Mouse (Mus musculus): Measurements from ENCODE around the gene Eed. TPM values are rescaled to one million over a fixed set of nuclear protein-coding genes. Genes with fewer than 3 reads are reported as not detected.

The Eed gene
- total RNA-seq (2023): 10 to 100 TPM; 74.0 to 80.2 TPM

DNA sequence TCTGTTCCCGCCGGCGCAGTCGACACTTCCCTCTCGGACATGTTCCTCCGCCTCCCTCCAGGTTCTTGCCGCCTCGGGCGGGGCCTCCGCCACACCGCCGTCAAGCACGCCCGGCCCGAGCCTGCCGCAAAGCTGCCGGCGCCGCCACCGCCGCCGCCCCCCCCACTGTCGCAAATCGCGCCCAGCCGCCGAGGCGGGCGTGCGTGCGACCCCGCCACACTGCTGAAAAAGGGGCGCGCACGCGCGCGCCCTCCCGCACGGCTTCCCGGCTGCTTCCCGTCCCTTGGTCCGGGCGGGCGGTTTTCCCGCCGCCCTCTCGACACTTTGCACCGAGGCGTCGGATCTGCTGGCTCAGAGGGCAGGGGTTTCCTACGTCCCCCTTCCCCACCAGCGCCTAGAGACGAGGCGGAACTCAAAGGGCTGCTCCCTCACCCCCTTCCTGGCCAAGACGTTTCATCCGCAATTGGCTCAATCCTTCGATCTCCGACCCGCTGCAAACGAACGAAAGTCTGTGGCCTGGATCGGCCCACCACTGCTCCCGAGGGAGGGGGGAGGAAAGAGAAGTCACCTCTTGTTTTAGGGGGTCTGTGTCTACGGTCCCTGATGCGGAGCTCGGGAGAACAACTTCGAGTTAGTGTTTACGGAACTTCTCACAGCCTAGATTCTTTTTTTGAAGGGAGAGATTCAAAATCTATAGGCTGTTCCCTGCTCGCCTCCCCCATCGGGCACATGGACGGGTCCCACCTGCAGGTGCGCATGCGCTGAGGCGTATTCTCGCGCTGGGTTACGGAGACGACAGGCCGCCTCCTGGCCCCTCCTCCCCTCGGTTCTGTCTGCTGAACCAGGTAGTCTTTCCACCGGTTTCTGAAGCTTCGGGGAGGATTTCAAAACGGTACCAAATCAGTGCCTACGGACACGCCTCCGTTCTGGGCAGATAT, at the start of gene Eed:
Gene Eed (minus strand): TSS at position 499 of the 938 bp plus-strand sequence.

GRCm38 (mm10) chr7:89940571-89941463, 40.0 kb downstream of the Eed start, which contains the start of gene Hikeshi:
Gene Hikeshi, minus strand, starts transcription at chr7:89941204.

Other genes with a start within 250 kb of the Eed start
- not detected for gene Ccdc81, start 77.4 kb downstream of the Eed start, total RNA-seq (2023)
- 10 to 100 TPM; 30.7 to 34.7 TPM for gene Hikeshi, start 39.8 kb downstream of the Eed start, total RNA-seq (2023)
- 100 to 1,000 TPM; 243 to 340 TPM for gene Picalm, start 149.2 kb upstream of the Eed start, total RNA-seq (2023)